Mouse (Mus musculus): ENCODE measurements around the gene Efcab9.

Gene Efcab9

DNA sequence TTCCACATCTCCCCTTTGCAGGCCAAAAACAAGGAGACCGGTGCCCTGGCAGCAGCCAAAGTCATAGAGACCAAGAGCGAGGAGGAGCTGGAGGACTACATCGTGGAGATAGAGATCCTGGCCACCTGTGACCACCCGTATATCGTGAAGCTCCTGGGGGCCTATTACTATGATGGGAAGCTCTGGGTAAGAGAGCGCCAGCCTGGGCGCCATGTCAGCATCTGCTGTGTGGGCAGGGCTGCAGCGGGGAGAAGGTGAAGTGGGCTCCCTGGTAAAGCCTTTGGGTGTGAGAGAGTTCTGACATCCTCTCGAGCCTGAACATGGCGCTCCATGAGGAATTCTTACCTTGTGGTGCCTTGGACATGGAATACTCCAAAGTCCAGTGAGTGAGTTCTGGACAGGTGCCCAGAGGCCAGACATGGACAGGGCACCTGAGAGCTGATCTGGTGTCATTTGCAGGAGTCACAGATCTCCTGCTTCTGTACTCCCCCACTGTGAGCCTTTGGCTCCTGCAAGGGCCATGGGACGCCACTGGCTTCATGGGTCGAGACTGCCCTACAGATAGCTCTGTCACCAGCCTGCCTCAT, 23.3 kb upstream of the Efcab9 start:
- DNase-seq: no peak

DNA sequence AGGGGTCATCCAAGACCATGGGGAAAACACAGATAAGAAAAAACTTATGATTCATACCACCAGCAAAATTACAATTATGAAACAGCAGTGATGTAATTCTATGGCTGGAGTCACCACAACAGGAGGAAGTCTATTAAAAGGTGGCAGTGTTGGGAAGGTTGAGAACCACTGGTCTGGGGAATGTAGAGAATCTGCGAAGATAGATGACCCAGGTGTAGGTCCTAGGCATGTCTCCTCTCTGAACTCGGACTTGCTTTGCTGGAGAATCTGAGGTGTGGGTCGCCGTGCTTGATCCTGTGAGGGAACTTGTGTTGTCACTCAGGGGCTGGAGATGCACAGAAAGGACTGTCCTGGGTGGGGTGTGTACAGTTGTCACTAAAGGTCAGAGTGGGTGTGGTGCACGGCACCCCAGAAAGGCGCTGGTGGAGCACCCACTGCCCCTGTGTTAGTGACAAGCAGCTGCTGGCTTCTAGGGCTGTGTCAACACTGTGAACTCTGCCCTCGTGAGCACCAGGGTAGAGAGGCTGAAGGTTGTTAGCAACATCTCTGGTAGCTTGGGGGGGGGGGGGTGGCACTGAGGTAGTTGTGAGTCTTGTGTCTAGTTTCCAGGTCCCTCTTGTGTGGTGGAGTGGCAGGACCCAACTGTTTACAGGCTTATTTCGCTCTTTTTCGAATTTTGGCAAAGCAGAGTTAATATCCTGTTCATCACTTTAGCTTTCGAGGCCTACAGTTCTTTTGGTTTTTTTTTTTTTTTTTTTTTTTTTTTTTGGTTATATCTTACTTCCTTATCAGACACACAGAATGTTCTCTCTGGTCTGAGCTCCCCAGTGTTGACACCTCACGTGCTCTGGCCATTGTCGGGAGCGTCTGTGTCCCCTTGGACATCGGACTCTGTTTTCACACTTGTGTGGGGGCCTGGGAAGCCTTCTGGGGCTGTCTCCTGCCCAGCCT, 22.5 kb upstream of the Efcab9 start:
- DNase-seq: no peak

DNA sequence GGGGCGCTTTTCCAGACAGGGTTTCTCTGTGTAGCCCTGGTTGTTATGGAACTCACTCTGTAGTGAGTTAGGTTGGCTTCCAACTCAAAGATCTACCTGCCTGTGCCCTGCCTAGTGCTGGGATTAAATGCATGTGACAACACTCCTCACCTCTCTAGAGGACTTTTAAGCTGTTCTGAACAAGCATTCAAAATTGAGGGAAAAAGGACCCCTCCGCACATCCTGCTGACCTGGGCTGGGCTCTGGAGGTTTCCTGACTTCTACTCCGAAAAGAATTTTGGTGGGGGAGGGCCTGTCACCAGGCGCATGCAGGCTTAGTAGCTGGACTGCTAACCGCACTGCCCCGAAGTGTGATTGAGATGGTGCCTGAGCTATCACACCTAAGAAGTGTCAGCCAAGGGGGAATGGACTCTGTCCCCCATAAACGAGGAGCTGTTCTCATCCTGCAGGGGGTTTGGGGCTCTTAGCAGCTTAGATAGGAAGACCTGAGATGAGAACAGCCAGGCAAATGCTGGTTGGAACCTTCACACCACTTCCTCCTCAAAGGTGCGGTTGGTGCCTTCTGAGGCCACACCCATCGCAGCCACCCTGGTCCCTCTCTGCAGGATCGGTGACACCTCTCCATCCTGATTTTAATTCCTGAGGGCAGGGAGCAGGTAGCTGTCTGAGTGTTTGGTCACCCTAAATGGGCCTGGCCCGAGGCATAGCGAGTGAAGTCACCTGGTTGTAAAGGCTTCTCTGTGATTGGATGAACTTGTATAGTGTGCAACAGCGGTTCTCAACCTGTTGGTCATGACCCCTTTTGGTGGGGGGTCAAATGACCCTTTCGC, 21.6 kb upstream of the Efcab9 start:
- no peak for DNase-seq

DNA sequence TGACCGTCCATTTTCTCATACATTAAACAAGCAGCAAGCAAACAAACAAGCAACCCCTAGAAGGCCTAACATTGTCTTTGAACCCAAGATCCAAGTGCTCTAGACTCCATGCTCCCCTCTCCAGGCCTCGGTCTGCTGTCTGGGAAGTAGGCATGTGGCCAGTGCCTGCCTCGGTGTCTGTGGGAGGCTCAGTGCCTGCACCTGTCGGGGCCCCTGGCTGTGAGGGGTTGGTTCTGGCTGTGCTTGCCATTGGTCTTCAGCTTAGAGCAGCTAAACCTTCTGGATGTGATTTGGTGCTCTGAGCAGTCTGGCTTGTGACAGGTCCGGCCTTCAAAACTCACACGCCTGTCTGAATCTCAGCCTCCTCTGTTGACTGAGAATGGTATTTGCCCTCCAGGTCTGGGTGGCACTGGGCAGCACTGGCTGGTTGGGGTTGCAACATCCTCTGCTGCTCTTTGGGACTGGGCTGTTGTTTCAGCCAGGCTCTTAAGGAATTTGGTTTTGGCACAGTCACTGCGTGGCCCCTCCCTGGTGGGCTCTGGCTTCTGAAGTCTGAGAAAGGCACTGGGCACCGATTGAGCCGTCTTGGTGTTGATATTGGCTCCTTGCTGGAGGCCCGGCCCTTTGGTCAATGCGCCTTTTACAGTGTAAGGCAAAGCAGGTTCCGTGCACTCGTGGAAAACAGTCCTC, 20.7 kb upstream of the Efcab9 start:
- no peak for DNase-seq

DNA sequence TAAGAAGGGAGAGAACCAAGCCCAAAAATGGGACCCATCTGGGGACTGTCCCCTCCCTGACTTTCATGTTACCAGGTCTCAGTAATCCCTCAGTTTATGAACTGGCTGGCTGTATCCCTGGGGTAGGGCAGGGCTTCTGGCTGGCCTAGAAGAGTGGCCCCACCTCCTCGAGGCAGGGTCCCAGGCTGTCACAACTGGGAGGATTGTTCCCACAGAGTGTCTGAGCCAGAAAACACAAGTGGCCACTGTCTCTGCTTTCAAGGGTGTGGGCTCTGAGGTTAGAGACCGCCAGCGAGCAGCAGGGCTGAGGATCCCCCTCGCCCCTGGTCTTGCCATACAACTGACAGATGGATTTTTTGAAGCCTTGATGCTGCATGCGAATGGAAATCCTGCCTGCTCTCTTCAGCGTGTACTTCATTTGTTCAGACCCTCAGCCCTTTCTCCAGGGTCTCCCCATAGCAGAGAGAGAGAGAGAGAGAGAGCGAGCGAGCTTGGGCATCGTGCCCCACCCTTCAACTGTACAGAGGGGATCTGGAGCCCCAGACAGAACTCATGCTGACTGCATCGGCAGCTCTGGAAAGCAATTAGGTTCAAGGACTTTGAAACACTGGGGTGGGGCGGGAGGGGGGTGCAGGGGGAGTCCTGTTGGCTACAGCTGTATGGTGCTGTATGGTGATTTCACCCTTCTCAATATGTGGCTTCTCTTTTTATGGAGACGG, 19.9 kb upstream of the Efcab9 start:
- no peak for DNase-seq

DNA sequence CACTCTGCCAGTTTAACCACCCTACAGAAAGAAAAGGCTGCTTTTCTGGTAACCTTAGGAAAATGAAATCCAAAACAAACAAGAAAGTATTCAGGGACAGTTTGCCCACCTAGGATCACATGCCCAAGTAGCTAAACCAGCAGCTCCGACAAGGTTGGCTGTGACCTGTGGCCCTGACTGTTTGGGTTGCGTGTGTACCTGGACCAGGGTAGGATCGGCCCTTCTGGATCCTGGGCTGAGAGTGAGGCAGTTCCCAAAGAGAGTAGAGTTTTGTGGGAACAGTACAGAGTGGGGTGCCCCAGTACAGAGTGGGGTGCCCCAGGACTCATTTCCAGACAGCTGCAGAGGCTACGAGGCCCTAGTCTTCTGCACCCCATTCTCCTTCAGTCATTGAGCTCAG, 19.2 kb upstream of the Efcab9 start:
- DNase-seq: no peak

DNA sequence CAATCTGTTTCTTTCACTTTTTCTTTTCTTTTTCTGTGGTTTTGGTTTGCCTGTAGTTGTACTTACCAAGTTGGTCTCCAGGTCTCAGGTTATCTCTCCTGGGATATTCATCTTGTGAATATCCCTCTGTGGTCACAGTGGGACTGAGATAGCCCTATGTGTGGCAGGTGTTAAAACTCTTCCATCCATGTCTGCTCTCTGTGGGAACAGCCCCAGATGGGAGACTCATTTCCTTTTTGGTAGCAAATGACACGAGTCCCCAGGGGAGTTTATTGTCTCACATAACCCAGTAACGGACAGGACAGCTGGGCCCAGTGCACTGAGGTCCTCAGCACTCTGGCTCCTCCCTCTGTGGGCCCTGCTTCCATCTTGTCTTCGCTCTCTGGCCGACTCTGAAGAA, 18.2 kb upstream of the Efcab9 start:
- DNase-seq: no peak

DNA sequence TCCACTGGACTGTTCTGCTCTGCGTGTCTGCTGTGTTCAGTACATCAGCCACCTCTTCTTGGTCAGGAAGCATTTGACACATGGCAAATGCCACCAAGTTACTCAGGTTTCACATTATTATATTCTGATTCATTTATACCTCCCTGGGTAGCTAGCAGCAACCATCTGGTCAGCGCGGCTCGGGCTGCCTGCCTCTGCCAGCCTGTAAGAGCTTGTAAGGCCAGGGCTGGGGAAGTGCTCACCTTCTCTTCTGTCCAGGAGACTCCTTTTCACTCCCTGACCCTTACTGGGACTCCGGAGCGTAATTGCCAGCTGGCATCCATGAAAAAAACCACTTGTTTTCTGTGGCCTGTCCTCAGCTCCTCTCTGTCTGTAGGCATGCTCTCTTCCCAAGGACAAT, 17.4 kb upstream of the Efcab9 start:
- DNase-seq: no peak

DNA sequence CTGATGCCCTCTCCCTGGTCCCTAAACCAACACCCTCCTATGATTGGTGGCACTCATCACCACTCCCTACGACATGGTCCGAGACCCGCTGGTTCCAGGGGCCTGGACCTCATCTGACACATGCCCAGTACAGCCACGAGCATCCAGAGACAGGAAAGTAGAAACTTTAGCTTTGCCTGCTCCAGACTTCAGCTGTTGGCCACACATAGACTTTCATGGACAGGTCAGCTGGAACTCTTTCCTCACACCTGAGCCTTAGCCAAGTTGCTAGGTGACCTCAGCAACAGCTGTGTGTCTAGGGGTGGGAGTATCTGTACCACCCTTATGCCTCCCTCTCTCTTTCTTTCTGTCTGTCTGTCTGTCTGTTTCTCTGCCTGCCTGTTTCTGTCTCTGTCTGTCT, 16.4 kb upstream of the Efcab9 start:
- peak; percentile 76 for DNase-seq

DNA sequence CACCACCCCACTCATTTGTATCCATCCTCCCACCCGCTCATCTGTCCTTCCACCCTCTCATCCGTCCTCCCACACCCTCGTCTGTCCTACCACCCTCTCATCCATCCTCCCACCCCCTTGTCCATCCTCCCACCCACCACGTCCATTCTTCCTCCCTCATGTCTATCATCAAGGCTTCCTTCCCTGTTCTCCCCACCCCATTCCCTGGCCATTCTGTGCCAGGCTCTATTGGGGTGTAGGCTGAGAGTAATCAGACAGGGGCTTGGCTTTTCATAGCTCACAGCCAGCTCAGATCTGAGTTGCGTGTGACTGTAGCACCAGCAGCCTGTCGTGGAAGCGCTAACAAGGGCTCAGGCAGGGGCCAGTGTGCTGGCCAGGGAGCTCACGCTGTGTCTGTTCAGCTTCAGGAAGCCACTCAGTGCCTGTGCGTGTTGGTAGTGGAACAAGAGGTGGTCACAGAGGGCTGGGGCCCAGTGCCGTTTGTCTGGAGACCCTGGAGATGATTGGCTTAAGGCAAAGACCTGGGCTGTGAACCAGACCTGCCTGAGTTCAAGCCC, 15.6 kb upstream of the Efcab9 start:
- no peak for DNase-seq

DNA sequence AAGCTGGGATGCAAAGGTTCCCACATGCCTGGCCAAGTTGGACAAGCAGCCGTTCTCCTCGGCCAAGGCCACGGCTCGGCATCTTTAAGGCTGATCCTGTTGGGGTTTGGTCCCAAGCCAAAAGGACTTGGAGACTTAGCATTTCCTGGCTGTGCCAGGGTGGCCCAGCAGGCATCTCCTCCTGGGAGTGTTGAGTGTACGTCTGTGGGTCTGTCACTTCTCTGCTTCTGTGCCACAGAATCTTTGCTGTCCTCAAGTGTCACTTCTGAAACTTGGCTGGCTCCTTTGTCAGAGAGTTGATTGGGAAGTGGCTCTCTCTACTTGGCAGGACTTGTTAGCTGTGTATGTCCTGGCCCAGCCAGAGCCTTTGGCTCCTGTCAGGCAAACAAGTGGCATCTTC, 14.6 kb upstream of the Efcab9 start:
- DNase-seq: no peak

DNA sequence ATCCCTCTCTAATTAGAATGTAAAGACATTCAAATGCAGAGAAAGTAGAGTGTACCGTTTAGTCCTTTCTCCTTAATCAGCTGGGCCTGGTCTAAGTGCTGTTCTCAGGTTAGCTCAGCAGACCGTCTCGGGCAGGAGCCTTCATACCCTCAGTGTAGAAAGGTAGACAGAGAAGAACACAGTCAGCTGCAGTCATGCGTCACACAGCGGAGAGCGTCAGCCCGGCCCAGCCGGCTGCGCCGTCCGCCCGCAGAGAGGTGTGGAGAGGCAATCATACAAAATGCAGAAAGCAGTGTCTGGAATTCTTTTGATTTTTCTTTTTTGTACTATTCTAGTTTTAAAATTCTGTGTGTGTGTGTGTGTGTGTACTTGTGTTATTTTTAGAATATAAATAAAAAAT, 13.7 kb upstream of the Efcab9 start:
- DNase-seq: no peak

DNA sequence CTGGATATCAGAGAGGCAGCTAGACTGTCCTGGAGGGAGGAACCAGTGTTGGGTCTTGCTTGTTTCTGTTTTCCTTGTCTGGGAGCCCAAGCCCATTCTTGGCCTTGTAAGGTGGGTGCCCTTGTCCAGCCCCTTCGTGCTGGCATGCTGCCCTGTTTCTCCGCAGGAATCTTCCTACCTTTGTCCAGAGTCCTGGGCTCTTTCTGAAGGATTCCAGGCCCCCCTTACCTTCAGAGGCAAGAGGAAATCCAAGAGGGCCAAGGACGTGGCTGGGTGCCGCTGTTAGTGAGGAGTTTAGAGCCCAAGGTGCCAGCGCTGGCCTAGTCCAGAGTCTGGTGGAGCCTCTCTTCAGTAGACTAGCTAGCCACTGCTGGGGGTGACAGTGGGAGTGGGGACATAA, 12.6 kb upstream of the Efcab9 start:
- no peak for DNase-seq

DNA sequence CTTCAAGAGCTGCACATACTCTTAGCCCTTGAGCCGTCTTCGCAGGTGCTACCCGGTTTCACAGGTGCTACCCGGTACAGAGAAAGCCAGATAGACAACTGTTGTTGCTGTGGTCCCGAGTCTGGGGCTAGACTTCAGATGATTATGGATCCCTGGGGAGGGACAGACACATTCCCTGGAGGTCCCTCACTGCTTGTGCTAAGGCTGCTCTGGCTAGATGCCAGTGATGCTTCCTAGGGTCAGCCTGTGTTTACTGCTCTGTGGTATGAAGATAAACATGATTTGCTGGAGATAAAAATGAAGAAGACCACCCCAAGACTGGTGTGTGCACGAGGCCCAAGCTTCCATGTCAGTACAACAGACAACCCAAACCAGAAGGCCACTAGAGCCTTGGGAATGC, 12.2 kb upstream of the Efcab9 start:
- no peak for DNase-seq

DNA sequence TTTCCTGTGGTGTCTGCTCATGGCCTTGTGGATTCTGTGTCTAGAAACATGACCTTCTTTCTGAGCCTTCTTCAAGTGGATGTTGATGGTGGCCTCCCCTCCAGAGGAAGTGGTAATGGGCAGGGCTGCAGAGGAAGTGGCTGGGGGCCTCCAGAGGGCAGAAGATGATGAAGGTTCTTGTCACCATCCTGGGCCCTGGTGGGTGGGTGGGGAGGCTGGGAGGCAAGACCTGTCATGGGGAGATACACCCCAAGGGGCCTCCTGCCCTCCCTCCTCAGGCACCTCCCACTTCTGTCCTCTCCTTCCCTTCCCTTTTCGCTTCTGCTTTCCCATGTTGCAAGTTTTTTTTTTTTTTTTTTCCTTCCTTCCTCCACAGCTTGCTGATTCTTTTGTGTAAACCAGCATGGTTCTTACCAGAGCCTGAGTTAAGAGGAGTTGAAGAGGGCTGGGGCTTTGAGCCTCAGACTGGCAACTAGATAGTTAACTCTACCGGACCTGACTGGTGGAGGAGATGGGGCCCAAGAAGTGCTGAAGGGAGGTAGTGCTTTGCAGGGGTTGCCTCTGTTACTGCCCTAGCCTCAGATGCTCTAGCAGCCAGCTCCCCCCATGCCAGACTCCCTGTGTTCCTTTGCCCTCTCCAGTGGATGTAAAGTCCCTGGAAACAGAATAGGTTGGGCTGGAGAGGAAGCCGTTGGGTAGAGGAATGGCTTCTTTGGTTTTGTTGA, 11.0 kb upstream of the Efcab9 start:
- no peak for DNase-seq

DNA sequence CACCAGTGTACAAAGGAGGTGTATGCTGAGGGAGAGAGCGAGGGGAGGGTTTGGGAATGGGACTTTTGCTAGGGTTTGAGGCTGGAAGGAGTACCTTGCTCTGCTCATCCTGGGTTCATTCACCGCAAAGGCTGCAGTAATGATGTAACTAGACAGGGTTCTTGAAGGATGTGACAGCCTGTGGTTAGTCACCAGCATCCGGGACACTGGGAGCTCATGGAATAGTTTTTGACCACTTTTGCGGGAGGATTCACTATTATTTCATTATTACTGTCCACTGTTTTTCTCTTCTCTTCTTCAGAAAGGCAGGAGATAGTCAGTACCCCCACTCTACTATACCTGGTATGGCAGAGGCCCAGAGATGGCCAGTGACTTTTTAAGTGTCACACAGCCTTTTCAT, 10.3 kb upstream of the Efcab9 start:
- DNase-seq: no peak

DNA sequence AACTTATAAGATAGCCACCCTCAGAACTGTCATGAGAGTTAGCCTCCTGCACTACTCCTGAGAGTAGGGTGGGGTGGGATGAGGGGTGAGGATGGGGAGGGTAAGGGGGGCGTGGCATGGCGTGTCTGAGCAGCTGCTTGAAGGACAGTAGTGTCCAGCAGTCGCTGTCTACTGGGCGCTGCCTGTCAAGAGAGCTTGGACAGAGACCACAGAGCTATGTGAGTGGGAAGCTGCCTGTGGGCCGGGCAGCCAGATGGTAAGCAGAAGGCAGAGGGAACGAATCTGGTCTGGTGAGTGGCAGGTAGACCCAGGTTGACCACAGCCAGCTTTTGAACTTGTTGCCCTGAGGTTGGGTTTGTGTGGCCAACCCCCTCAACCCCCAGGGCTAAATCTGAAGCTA, 8.6 kb upstream of the Efcab9 start:
- no peak for DNase-seq

DNA sequence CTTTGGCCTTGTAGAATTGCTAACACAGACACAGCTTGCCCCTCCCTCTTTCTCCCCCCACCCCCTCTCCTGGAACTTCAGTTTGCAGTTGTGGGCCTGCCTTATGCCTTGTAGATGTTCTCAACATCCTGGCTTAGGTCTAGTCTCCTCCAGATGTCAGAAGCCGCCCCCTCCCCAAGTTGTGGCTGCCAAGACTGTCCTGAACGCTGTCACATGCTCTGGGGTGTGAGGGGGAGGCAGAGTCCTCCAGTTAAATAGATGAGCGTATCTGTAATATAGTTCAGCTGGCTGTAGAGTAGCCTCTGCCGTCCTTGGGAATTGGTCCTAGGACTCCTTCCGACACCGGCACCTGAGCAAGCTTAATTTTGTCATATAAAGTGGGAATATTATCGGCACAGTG, 7.8 kb upstream of the Efcab9 start:
- DNase-seq: no peak

DNA sequence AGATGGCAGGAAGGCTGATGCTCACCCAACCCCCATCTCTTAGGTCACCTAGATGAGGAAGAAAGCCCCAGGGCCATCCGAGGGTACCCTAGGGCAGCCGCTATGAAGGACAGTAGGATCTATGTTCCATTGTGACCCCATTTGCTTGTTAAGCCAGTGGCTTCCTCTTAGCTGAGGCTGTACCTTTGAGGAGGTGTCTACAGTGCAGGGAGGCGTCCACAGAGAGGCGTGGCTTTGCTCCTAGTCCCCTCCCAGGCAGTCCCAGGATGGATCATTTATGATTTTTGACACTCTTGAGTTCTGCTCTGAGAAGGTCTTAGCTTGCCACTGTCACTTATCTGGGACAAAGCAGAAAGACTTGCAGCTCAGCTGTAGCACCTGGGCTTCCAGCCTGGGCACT, 7.0 kb upstream of the Efcab9 start:
- no peak for DNase-seq

DNA sequence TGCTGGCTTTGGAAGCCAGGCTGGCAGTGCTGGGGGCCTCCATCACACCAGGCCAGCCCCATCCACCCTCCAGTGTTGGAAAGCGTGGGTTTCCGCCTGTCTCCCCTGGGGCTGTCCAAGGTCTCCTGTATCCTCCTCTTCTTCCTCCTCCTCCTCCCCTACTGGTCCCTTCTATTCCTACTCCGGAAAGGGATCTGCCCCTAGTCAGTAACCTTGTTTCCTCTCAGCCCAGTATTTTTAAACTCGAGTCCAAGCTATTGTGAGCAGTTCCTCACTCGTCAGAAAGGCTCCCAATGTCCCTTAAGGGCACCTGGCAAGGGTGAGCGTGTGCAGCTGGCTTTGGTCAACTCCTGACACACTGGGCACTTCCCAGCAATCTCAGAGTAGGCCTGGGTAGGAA, 6.6 kb upstream of the Efcab9 start:
- no peak for DNase-seq

DNA sequence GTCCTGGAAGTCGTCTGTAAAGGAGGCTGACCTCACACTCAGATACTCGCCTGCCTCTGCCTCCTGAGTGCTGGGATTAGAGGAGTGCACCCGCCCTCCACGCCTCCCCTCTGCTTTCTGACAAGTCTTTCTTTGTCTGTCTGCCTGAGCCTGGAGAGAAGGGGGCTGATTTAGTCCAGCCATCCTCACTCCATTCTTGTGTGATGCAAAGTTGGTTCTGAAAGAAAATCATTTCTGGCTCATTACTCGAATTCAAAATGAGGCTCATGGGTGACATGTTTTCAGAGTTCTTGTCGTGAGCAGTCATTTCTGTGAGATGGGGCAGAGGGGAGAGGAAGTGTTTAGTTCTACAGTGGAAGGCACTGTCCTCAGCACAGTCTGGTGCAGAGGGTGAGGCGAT, 5.1 kb upstream of the Efcab9 start:
- no peak for DNase-seq

DNA sequence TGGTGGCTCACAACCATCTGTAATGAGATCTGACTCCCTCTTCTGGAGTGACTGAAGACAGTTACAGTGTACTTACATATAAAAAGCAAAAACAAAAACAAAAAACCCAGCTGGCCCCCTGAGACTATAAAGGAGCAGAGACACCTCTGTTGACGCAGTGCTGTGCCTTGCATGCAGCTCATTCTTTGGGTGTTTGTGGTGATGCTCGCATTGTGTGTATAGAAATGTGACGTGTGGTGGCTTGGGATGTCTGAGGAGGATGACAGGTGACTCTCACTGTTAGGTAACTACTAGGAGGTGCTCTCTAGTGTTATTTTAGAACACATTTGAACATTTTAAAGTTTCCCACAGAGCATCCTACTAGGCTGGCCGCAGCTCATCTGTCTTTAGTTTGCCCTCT, 3.8 kb upstream of the Efcab9 start:
- DNase-seq: no peak

All from lung, postnatal 14 days (tissue).